Mouse (Mus musculus) gastrocnemius, postnatal 10 days (tissue): ENCODE results near the gene Hdac4. TPM values are rescaled to one million over a fixed set of nuclear protein-coding genes. Genes with fewer than 3 reads are reported as not detected.

ENCODE experiments used
- DNase-seq: peaks from one replicate; pipeline ENCODE4 v3.0.0; 2021; ENCODE audit warnings: mixed read lengths
- total RNA-seq, 2 experiments: library from RNA; stranded (reverse); gene quantifications; 2 replicates each; pipeline ENCODE4 v1.2.3; 2021

Hdac4 gene
- total RNA-seq, 2 experiments from 2014 or later = 54.9 to 60.0 TPM

DNA sequence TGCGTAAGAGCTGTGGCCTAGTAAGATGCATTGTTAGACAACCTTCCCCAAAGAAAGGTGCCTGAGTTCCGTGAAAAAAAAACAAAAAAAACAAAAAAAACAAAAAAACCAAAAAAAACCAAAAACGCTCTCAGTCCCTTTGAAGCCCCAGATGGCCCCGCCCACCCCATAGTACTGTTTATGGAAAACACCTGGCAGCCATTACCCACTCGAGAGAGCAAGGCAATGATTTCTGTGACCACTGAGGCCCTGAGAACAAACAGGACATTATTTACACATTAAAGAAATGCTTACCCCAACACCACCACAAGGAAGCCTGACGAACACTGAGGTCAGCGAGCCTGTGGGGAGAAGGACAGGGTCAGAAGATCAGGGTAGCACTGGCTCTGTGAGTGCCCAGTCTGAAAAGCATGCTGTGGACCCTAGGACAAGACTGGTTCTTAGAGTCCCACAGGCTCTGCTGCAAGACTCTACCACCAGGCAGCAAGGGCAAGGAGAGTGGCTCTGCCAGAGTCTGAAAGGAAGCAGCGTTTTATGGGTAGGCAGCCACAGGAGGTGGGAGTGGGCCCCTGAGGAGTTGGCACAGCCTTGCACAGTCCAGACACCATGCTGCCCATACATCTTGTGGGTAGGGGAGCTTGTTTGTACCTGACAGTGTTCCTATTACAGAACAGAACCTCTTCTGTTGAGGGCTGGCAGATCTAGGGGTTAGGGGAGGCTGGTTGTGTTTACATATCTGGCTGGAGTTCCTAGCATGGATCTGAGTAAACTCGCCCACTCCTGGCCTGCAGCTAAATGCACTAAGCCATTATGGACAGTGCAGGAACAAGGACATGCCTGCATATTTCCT lies 230.8 kb downstream of the Hdac4 start:
- DNase-seq = no peak

DNA sequence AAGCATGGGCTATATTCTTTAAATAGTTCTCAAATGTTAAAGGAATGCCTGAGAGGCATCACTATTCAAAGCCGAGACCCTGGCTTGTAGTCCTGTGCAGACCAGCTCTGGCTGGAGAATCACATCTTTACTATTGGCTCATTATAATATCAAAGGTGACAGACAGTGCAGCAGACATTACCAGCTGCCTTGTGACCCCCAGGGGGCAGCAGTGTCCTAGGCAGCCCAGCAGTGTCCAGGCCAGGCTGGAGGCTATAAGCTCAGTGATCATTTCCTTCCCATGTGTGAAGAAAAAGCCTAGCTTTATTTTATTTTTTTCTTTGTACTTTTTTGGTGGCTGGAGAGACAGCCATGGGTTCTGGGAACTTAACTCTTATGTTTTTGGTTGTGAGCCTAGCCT lies 233.2 kb downstream of the Hdac4 start:
- DNase-seq = peak; percentile 81

DNA sequence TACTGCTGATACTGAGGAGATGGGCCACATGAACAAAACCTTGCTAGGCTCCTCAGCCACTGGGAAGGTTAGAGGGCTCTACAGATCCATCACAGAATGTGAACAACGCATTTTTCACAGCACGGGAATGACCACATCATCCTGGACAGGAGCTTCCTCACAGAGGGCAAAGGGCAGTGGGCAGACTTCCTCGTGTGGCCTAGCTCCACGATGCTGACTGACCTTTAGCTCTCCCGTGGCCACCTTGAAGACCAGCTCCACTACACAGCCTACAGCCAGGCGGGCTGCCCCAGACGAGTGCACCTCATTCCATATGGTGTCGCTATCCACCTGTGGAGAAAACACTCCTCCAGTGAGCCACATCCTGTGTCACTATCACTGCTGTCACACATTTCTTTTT lies 234.3 kb downstream of the Hdac4 start:
- no peak for DNase-seq

DNA sequence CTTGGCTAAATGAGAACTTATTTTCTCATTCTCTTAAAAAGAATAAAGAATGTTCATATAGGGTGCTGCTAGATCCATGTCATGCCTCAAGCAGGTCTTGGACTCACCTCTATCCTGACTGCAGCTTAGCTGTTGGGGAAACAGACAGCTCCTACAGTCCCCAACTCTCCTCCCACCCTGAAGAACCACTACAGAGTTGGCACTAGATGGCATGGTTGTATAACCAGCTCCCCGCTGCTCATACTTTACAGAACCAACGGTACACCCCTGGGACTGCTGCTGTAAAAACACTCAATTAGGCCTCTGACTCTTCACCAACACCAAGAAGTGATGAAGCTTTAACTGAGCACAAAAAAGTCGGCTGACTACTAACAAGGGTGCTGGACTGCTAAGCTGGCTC lies 235.6 kb downstream of the Hdac4 start:
- no peak for DNase-seq

DNA sequence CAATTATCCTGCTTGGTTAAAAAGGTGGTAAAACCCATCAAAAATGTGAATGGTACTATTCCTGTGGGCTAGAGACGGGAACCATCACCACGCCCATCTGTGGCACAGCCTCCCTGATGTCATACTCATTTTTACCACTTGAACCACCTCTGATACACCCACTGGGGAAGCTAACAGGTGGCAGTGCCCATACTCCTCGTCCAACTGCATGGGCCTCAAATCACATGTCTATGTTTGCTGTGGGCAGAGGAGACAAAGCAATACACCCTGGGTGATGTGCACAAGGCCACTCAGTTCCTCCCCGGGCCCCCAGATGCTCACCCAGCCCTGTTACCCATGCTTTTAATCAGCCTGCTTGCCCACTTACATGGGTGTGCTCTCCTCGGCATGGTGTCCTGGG lies 236.5 kb downstream of the Hdac4 start:
- DNase-seq = no peak

DNA sequence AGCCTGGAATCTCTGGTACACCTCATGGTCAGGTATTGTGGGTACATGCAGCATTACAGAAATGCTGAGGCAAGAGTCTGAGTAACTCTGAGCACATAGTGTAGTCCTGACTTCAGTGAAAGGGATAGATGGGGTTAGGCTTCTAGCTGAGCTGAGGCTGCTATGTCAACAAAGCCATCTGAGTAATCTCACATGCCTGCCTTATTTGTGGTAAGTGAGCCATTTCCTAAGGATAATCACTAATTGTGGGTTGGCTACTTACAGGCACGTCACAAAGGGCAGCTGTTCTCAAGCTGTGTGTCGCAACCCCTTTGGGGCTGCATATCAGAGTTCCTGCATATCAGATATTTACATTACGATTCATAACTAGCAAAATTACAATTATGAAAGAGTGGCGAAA lies 239.3 kb downstream of the Hdac4 start:
- no peak for DNase-seq

DNA sequence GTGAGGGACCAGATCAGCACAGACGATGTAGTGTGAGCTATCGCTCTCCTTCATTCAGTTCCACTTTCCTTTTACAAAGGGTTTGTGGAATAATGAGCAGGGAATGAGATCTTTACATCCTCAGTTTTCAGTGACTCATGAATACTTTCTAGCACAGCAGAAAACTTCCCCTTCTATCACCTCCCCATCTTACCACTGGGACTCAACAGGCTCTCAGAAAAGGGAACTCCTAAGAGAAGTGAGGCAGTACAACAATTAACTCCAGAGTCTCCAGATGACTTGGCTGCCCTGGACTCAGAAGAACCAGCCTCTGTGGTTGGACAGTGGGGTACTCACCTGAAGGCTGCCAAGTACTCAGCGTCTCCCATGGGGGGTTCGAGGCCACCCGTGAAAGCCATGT lies 240.5 kb downstream of the Hdac4 start:
- no peak for DNase-seq

DNA sequence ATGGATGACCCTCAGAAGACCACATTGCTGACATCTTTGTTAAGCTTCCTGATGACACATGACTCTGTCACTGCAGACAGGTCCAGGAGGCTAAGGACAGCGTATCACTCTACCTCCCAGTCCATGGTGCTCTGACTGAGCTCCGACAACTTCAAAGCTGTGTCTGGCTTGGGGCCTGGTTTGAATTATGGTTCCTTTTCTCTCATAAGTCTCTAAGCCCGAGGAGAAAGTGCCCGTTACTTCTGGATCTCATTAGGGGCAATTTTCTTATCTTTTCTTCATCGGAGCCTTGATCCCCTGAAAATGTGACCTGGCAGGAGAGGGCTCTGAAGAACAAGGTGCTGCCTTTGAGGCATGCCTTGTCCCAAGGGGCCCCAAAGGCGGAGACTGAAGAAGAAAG lies 242.6 kb downstream of the Hdac4 start:
- DNase-seq = no peak

DNA sequence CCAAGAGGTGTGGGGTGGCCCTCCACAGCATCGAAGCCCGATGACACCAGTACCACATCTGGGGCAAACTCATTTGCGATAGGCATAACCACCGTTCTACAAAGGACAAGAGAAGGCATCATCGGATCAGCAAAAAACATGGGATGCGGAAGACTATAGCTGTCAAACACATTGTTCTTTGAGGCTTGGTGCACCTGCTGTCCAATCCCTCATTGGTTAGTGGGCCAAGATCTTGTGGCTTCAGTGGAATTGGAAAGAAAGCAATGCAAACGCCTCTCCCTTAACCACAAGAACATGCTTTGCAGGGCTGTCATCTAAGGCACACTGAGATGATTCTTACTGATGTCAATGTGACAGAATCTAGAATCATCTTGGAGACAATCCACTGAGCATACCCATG lies 248.1 kb downstream of the Hdac4 start:
- no peak for DNase-seq

DNA sequence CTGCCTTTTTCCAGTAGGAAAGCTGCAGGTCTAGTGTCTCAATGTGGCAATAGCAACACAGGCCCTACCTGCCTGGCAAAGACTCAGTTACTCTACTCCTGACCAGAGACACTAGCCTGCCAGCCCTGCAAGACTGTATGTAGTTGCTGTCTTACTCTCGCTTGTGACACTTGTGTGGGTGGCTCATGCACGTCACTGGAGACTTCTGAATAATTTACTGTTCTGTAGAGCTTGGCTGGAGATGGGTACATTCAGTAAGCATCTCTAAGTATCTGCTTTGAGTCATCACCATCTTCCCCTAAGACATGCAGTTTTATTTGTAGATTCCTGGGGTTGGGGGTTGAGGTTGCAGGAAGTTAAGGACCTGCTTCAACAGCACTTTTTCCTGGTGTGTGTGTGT lies 252.9 kb downstream of the Hdac4 start:
- no peak for DNase-seq

DNA sequence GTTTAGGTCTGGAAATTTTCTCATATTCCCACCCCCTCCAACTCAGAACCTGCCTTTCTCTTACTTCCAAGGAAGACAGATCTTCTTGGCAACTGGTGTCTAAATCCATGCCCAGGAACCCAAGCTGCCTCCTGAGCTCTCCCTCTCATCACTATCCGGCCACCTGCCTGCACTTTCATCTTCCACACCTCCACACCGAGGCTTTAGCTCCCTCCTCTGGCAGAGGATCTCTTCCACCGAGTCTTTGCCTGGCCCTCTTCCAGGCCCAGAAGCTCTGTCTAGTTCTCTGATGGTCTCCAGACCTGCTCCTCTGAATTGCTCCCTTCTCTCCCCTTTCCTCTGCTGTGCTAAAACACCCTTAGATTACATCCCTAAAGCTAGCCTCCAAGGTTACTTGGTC lies 253.5 kb downstream of the Hdac4 start:
- DNase-seq = no peak

DNA sequence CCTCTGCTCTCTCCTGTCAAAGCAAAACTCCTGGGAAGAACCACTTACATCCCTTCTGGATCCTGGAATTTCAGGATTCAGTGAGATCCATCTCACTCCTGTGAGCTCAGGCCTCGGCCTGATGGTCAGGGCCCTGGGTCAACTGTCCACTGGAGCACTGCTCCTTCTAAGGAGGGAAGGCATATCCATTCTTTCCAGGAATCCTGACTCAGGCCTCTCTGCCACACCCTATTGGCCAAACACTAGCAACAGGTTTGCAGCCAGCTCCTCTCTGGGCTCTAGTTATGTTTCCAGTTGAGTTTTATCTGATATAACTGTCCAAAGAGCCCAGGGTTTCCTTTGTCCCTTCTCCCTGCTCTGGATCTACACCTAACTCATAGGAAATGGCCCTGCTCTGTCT lies 254.4 kb downstream of the Hdac4 start:
- no peak for DNase-seq

DNA sequence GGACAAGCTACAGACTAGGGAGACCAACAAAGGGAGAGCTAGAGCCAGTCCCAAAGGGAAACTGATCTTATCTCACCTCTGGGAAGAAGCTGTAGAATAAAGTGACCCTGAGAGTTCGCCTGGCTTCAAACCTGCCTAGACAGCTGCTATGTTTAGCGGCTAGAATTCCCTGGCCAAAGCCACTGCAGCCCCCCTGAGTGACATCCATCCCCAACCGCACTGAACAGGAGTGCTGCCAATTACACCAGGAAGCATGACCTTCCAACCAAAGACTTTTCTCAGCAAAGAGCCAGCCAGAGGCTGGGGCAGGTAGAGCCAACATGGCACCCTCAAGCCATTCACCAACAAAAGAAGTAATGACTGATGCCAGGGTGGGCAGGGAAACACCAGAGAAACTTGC lies 260.3 kb downstream of the Hdac4 start:
- no peak for DNase-seq

DNA sequence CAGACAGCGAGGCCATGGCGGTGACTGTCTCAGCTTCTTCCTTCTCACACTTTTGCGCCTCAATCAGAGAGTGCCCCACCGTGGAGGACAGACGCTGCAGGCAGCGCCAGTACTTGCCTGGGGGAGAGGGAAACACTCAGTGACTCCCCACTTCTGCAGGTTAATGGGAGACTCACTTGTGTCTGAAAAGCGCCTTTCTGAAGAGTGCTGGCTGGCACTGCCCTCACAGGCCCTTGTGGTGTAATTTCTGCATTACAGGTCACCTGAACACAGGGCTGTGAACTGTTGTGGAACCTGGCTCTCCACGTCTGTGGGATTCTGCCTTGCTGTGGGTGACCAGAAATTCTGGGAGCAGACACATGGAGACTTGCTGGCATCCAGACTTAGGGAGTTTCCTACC lies 261.8 kb downstream of the Hdac4 start:
- no peak for DNase-seq

DNA sequence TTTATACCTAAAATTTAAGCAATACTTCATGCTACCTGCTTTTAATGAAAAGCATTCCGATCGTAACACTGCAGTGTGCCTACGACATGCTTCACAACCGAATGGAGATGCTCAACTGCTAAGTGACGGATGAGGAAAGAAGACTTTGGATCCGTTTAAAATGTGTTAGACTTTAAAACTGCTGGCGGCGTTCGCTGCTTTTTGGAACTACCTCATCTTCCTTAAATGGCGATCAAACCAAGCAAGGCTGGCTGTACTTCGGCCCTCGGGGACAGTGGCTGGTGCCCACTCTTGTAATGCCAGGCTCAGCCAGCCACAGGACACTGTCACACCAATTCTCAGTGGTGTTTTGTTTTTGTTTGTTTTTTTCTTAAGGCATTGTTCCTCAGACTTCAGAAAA lies 263.3 kb downstream of the Hdac4 start:
- DNase-seq = no peak

DNA sequence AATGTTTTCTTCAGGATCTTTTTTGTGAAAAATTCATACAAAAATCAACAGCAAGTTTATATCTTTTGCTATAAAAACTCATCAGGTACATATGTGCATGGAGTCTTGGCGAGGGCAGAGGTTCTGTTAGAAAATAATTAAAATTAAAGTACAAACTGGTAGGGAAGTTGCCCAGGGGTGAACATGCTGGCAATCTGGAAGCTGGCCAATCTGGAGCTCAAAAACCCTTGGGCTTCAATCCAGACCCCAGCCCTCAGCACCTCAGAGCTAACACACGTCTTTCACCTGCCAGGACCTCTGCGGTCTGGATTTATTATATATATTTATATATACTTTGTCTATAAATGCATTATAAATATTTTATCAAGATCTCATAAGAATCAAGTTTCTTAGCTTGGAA lies 263.7 kb downstream of the Hdac4 start:
- no peak for DNase-seq

DNA sequence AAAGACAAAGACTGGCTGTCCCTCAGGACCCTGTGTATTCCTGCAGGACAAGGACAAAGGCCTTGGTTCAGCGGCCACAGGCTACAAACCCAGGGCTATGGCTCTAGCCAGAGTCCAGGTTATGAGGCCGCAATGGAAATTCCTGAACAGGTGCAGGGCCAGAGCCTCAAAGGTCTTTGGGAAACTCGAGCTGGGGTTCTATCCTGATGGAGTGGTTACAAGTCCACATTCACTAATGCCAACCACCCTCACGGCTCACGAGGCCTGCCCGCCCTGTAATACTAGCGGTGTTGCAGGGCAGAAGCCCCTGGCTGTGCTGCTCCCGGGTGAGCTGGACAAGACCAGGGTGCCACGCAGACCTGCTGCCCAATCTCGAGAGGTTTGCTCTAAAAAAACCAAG lies 264.3 kb downstream of the Hdac4 start:
- DNase-seq = no peak

DNA sequence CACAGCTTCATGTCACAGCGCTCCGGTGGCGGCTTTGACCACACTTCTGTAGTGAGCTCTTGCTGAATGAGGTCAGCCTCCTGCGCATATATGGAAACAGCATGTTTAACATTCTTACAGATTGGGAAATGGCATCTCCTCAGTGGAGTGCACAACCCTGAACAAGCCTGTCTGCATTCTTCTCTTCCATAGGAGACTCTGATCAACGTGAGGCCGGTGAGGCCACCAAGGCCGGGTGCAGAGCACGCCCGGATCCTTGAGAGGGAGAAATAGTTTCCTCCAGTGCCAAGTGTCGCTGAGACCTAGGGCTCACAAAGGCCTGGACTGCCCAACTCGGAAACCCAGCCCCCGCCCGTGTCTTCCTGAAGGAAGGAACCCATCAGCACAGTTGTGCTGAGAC lies 266.4 kb downstream of the Hdac4 start:
- no peak for DNase-seq

DNA sequence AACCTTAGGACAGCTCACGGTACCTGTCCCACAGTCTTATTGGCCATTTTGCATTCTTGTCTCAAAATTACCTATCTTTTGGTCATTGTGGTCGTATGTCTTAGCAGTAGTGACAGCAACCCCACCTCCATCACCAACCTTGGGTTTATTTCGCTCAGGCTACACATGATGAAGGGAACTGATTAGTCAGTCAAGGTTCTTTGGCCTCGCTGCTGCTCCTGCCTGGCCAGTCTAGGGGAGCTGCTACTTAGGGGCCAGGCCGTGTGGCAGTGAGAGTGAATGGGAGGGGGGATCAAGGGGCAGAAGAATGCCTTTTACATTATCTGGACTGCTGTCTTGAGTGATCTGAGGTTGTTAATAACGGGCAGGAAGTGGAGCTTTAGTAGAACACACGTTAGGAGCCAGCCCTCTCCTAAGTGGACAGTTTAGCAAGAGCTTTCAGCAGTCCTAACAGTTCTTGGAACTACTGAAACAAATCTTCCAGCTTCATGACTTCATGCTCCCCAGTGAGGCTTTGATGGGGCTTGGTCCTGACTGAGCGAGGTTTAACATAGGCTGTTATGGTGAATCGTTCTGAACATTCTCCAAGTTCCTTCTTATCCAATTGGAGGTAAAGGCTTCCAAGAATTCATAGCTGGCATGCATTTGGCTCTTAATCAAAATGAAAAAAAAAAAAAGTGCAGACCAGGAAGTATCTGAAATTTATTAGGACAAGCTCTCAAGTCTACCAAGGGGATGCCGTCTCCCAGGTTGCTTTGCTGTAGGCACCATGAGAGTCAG lies 267.8 kb downstream of the Hdac4 start:
- DNase-seq = no peak

DNA sequence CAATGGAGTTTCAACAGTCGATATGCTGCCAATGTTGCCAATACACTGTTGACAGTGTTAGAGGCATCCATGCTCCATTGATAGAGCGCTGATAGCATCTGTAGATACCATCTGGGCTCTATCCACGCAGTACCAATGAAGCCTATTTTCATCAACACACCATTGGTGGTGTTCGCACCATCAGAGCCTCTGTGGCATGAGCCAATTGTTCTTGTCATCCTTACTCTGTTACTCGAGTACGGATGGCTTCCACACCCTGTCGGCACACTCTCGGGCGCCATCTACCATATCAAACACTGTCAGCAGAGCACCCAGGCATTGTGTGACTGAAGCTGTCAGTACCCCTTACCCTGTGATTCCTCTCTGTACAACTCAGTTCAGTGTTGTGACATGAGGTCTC lies 271.9 kb downstream of the Hdac4 start:
- no peak for DNase-seq

DNA sequence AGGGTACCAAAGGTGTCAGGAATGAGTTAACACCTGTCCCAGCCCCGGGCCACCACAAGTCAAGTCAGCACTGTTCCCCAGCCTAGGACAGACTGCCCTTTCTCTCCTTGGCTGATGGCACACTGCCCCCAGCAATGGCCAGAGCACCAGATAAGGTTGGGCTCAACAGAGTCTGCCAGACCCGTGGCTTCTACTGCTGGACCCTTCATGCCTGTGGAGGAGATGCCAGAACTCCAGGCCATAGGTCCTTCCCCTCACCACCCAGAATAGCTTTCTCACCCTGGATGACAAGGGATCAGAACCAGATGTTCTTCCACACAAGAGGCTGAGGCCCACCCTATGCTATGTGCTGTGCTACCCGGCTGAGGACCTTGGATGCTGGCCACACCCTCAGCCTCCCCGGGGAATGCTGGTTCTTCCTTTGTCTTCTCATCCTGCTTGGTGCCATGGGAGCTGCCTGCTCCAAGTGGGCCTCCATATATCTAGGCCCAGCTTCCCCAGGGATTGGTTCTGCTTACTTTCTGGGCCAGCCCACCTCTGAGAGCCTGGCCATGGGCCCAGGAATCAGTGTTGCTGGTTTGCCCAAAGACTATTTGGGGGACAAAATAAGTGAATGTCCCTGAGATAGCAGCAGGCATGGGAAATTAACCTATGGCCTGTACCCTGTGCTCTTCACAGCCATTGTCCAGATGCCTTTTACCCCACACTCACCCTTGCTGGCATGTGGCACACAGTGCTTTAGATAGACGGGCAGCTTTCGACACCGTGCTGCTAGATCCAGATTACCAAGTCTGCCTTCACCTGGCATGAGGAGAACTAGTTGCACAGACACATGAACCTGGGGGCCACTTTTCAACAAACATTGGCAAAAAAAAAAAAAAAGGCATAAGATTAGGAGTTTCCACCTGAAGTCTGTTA lies 273.0 kb downstream of the Hdac4 start:
- DNase-seq = no peak

DNA sequence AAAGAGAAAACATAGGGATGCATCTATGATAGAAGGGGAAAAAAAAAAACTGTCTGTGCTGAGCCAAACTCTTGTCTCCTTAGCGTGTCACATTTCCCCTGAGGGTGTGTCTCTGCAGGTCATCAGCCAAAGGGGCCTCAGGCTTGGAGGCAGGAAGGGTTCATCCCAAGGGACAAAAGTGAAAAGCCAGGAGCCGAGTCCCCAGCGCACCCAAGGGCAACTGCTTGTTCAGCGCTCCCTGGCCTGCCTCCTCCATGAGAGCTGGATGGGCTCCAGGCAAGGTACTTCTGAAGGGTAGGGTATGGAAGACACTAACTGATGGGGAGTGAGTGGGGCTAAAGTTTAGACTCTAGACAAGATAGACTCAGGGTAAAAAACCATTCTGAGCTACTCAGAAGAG lies 273.8 kb downstream of the Hdac4 start:
- no peak for DNase-seq

DNA sequence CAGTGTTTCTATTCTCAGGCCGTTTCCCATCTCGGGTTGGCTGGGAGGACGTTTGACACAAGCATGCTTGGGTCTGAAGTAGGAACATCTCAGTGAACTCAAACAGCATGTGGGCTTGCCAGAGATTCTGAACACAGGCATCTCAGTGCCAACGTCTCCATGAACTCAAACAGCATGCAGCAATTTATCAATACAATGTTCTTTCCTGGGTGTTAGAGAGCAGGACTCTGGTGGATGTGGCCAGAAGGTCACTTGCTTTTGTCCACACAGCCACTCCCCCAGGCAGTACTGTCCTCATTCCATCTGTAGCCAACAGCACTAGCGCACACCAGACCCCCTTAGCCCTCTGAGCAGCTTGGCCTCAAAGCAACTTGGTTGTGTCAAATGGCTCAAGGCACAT lies 274.2 kb downstream of the Hdac4 start:
- no peak for DNase-seq
